Mouse (Mus musculus): ENCODE data around the gene Ctsz. TPM values are rescaled to one million over a fixed set of nuclear protein-coding genes. Genes with fewer than 3 reads are reported as not detected.

The Ctsz gene
- 155 and 162 TPM in 2 replicates for polyA plus RNA-seq (2012; ENCODE audit: insufficient read depth, insufficient read length, missing spikeins)

DNA sequence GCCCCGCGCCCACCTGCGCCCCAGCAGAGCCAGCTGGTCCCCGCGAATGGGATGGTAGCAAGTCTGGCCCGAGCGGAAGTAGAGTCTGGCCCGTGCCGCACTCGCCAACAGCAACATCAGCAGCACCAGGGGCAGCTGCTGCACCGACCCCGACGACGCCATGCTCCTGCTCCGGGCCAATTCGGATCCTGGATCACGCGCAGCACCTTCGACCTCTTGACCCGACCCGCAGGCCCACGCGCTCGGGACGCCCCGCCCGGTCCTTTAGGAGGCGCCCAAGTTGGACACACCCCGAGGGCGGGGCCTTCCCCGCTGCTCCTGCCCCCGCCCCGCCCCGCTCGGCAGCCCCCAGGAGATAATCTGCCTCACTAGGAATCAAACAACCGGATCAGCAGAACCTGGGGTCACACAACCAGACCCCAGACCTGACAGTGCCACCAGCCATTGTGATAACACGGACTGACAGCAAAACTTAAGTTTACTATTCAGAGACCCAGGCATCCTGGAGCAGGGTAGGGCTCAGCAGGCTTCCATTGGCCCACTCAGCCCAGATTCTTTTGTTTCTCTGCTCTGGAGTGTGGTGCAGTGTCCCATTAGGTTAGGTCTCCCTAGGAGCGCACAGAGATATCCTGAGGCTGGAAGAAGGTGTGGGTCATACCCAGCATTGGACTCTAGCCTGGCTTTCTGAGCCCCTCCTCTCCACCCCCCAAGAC is at the start of gene Ctsz:
Gene Ctsz, minus strand, starts transcription at position 303 of the 713 bp plus-strand sequence.
- peak within 1 kb of the TSS; percentile 70 for H3K4me3 ChIP-seq (ENCODE audit: insufficient read depth, low read depth, low read length)
- peak within 1 kb of the TSS; percentile 83 for H3K27ac ChIP-seq (replicated peaks; ENCODE audit: low read depth, low read length)
- H3K4me1 ChIP-seq (ENCODE audit: control insufficient read depth, insufficient read depth, insufficient read length, low read length), result peaks cover 19% of the 10 kb centered on the region

DNA sequence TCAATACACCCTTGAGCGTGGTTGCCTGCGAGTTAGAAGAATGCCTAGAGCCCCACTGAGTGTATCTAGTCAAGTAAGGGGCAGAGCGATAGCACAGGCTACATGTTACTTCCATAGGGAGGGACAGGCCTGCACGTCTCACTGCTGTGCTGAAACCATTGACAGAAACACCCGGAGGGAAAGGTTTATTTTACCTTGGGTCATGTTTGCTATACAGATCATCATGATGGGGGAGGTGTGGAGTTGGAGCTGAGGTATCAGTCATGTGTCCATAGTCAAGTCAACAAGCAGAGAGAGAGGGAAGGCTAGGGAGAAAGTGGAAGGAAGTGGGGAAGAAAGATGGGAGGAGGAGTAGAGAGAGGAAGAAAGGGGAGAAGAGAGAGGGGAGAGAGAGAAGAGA is 48.2 kb upstream of the Ctsz start:
- Histone ChIP-seq H3K4me1 (ENCODE audit: control insufficient read depth, insufficient read depth, insufficient read length, low read length) (no peaks in the 10 kb centered on the region), H3K4me3 (ENCODE audit: insufficient read depth, low read depth, low read length) (no peak overlapping the region), H3K27ac (replicated peaks; ENCODE audit: low read depth, low read length) (no peak overlapping the region)

DNA sequence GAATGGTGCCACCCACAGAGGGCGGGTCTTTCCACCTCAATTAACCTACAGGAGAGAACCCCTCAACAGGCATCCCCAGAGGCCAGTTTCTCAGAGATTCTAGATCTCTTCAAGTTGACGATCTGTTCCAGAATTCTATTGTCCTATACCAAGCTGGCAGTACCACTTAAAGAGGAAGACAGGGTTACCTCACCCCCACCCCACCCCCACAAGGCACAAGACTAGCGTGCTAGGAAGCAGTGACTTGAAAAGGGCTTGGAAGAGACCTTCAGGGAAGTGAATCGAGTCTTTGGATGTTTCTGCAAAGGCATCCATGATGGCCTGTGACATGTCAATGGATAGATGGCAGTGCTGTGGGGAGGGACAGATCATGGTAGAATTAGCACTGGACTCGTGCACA is 39.9 kb upstream of the Ctsz start:
- Histone ChIP-seq H3K4me1 (ENCODE audit: control insufficient read depth, insufficient read depth, insufficient read length, low read length) (no peaks in the 10 kb centered on the region), H3K4me3 (ENCODE audit: insufficient read depth, low read depth, low read length) (no peak overlapping the region), H3K27ac (replicated peaks; ENCODE audit: low read depth, low read length) (no peak overlapping the region)

DNA sequence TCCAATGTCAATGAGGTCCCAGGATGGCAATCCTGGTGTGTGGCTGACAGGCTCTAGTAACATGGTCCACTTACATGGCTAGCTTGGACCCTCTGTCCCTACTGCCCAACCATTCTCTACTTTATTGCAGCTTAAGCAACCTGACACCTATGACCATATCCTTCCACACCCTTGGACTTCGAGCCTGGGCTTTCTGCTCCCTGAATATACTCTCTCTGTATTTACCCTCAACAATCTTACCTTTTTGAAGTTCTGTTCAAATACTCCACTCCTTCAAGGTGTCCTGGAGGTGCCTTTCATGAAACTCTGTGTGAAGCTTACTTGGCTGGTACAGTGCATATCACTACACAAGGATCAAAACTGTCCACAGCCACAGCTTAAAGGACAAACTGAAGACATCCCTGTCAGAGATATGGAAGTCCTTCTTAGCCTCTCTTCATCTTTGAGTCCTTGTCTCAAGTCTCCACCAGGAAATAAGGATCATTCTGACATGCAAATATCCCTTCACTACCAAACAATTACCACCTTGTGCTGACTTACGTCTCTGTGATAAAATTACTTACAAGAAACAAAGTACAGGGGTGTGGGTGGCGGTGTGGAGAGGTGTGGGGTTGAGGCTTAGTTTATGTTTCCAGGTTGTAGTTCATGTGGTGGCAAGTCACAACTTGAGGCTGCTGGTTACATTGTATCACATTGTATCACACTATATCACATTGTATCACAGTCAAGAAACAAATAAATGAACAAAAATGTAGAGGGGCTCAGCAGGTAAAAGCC is 38.9 kb upstream of the Ctsz start:
- Histone ChIP-seq H3K4me1 (ENCODE audit: control insufficient read depth, insufficient read depth, insufficient read length, low read length) (no peaks in the 10 kb centered on the region), H3K27ac (replicated peaks; ENCODE audit: low read depth, low read length) (no peak overlapping the region), H3K4me3 (ENCODE audit: insufficient read depth, low read depth, low read length) (no peak overlapping the region)

DNA sequence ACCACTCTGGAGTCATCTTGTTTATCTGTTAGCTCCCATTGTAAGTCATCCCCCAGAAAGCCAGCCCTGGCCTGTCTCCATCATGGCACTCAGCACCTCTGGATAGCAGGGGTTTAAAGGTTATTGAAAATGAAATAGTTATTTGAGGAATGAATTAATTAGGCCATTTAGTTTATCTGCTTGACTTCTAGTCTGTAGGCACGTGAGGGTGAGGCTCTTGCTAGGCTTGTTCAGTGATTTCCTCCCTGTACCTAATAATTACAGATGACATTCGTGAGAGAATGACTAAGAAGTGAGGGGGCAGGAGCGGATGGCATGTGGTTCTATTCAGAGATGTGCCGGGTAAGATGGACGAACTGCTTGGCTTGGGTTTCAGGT is 34.7 kb upstream of the Ctsz start:
- Histone ChIP-seq H3K27ac (replicated peaks; ENCODE audit: low read depth, low read length) (no peak overlapping the region), H3K4me3 (ENCODE audit: insufficient read depth, low read depth, low read length) (peak overlapping the region; percentile 51)

DNA sequence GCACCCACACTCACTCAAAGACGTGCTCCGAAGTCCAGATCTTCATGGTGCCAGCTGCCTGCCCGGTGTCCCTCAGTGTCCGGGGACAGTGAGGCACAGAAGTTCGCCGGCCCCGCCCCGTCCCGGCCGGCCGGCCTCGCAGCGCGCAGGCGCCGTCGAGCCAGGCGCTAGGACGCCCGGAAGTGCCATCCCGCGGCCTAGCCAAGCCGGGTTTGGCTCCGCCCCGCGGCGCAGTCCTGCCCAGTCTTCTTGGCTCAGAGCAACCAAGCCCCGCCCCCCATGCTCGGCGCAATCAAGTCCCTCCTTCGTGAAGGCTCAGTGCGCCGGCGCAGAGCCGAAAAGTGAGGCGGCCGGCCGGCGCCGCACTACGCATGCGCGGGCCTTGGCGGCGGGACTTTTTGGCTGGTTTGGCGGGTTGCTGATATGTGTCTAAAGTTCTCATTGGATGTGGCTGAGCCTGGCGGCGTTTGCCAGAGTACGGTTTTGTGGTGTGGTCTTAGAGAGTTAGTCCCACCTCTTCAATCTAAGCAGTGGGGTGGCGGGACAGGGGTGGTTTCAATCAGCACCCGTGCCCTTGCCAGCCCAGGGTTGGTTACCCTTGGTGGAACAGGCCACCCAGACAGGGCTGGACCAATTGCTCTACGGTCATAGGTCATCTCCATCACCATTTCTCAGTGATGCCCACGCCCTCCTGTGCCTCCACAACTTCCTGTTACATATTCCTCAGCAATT is 34.1 kb upstream of the Ctsz start, which contains the start of gene Prelid3b:
Gene Prelid3b, minus strand, starts transcription at position 264 of the 732 bp plus-strand sequence.
- H3K4me1 ChIP-seq (ENCODE audit: control insufficient read depth, insufficient read depth, insufficient read length, low read length), result peaks cover 7% of the 10 kb centered on the region
- H3K27ac ChIP-seq (replicated peaks; ENCODE audit: low read depth, low read length), result peak within 1 kb of the TSS; percentile 93
- H3K4me3 ChIP-seq (ENCODE audit: insufficient read depth, low read depth, low read length), result peak within 1 kb of the TSS; percentile 82

More for the DNA sequence above, 34.7 kb upstream of the Ctsz start:
- H3K4me1 ChIP-seq (ENCODE audit: control insufficient read depth, insufficient read depth, insufficient read length, low read length), result peaks cover 7% of the 10 kb centered on the region

DNA sequence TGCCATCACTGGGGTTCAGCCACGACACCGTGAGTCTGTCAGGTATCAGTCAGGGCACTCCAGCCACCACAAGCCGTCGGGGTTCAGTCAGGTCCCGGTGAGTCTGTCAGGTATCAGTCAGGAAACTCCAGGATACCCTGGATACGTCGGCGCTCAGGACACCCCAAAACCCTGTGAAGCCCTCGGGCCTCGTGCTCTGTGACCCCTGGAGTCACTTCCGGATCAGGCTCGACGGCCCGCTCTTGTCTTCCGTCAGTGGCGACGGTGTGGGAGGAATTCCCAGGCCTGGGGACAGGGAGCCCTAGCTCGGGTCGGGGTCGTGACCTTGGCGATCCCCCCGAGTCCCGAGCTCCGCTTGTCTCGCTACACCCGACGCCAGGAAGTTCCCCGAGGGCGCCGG is 33.6 kb upstream of the Ctsz start:
- Histone ChIP-seq H3K4me1 (ENCODE audit: control insufficient read depth, insufficient read depth, insufficient read length, low read length) (peaks cover 7% of the 10 kb centered on the region), H3K27ac (replicated peaks; ENCODE audit: low read depth, low read length) (peak overlapping the region; percentile 93), H3K4me3 (ENCODE audit: insufficient read depth, low read depth, low read length) (peak overlapping the region; percentile 82)

DNA sequence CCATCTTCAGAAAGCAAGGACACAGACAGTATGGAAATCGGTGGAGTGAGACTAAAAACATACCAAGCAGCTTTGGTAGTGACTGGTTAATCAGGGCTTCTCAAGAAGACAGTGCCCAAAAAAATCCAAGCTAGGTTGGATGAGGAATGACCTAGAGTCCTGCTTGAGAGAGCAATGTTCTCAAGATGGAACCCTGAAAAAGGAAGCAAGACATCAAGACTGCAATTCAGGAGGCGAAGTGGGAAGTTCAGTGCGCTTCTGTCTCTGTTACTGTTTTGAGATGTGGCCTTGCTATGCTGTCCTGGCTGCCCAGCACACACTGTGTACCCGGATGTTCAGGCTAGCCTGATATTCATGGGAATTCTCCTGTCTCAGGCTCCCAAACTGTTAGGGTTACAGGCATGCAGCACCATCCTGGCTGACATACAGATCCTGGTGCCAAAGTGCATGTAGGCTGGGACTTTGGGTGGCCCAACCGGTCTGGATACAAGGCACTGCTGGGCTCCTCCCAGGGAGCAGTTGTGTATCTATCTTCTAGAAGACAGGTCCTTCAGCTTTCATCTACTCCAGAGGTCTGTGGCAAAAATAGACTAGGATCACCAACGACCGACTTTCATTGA is 32.1 kb upstream of the Ctsz start:
- peak overlapping the region; percentile 48 for H3K4me3 ChIP-seq (ENCODE audit: insufficient read depth, low read depth, low read length)
- H3K4me1 ChIP-seq (ENCODE audit: control insufficient read depth, insufficient read depth, insufficient read length, low read length), result peaks cover 7% of the 10 kb centered on the region
- peak overlapping the region; percentile 79 for H3K27ac ChIP-seq (replicated peaks; ENCODE audit: low read depth, low read length)

DNA sequence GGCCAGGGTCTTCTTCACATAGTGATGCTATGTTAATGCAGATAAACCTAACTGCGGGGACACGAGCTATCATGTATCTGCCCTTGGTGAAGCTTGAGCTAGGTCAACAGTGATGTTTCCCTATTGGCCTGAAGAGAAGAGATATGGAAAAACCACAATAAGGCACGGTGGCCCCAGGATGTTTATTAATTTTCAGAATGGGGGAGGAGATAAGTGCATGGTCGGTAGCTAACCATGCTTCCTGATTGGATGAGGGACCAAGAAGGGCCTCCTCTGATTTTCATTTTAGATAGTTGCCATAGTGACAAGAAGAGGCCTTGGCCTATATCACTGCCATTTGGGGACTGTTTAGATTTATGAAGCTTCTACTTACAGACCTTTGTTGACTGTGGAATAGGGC is 31.5 kb upstream of the Ctsz start:
- peaks cover 7% of the 10 kb centered on the region for H3K4me1 ChIP-seq (ENCODE audit: control insufficient read depth, insufficient read depth, insufficient read length, low read length)
- H3K4me3 ChIP-seq (ENCODE audit: insufficient read depth, low read depth, low read length), result no peak overlapping the region
- H3K27ac ChIP-seq (replicated peaks; ENCODE audit: low read depth, low read length), result no peak overlapping the region

DNA sequence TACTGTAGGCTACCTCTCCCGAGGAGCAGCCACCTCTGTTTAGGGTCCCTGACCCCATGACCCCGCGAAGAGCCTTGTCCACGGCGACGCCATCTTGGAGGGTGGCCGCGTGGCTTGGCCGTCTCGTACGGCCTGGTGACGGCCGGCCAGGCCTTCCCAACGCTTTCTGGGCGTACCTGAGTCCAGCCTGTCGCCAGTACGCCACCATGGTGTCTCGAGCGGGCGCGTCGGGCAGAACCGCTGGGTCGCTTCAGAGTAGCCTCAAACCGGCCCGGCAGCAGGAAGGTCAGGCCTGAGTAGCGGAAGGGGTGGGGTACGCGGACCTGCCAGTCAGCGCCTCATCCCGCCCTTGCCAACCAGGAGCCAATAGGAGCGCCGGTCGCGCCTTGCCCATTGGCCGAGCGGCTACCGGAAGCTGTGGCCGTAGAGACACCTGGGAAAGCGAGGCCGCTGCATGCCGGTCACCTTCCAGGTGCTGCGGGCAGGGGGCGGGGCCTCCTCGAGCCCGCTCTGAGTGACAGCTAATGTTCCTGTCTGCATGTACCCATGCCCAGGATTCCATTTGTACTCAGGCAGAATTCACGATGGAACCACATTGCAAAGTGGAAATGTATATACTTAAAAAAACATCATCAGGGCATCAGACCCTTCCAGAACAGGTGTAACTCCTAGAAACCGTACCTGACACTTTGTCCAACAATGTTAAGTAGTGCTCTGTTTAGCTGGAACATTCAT is 25.1 kb upstream of the Ctsz start, which contains the start of gene Atp5e:
Gene Atp5e, minus strand, starts transcription at position 317 of the 735 bp plus-strand sequence.
- Histone ChIP-seq H3K4me1 (ENCODE audit: control insufficient read depth, insufficient read depth, insufficient read length, low read length) (peaks cover under 1% of the 10 kb centered on the region; the same call in 1 of the 2 replicates), H3K4me3 (ENCODE audit: insufficient read depth, low read depth, low read length) (peak within 1 kb of the TSS; percentile 88)

DNA sequence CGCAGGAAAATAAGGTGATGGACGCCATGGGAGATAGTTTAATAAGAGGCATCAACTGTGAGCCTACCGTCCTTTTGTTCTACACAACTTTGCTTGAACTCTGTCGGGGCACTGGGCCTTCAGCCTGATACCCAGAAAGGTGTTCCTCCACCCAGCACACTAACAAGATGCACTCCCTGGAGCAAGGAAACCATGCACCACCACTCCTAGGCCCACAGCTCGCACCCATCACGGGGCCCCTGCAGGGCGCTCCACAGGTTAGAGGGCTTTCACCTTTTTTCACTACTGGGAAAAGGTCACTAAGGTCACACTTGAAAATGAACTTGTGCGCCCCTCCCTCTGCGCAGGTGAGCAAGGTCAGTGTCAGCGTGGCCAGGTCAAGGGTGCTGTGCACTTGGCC is 24.5 kb upstream of the Ctsz start:
- Histone ChIP-seq H3K4me1 (ENCODE audit: control insufficient read depth, insufficient read depth, insufficient read length, low read length) (no peaks in the 10 kb centered on the region; the same call in 1 of the 2 replicates), H3K4me3 (ENCODE audit: insufficient read depth, low read depth, low read length) (peak overlapping the region; percentile 88), H3K27ac (replicated peaks; ENCODE audit: low read depth, low read length) (peak overlapping the region; percentile 98)

More for the DNA sequence above, 25.1 kb upstream of the Ctsz start, which contains the start of gene Atp5e:
- H3K27ac ChIP-seq (replicated peaks; ENCODE audit: low read depth, low read length), result peak within 1 kb of the TSS; percentile 98

DNA sequence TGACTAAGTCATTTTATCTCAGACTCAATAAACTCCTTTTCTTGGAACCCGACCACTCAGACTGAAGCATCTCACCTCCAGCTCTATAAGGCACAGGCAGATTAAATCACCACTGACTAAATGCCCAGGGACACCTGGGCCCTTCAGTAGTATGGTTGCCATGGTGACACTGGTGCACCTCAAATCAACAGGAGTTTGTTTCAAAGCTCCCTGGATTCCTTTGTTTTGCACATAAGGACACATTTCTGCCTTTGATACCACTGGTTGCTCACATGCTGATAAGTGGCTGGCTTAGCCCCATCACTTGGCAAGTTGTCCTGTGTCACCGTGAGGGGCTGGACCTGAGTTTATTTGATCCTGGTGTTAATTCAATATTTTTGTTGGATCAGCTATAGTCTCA is 20.5 kb upstream of the Ctsz start:
- Histone ChIP-seq H3K4me1 (ENCODE audit: control insufficient read depth, insufficient read depth, insufficient read length, low read length) (no peaks in the 10 kb centered on the region), H3K27ac (replicated peaks; ENCODE audit: low read depth, low read length) (no peak overlapping the region), H3K4me3 (ENCODE audit: insufficient read depth, low read depth, low read length) (no peak overlapping the region)

DNA sequence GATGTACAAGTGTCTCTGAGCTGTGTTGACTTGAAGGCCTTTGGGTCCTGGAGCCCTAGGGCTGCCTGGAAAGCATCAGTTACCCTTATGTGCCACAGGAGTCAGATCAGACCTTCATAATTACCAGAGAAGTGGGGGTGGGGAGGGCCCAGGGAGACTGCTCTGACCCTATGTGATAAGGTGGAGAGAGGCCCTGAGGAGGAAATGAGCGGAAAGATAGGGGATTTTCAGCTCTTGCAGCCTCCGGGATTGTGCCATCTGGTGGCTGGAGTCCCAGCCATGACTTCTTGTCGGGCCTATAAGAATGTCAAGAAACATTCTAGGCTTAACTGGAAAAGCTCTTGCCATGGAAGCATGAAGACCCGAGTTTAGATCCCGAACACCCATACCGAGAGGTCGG is 14.8 kb upstream of the Ctsz start:
- Histone ChIP-seq H3K4me3 (ENCODE audit: insufficient read depth, low read depth, low read length) (no peak overlapping the region), H3K4me1 (ENCODE audit: control insufficient read depth, insufficient read depth, insufficient read length, low read length) (no peaks in the 10 kb centered on the region), H3K27ac (replicated peaks; ENCODE audit: low read depth, low read length) (no peak overlapping the region)

DNA sequence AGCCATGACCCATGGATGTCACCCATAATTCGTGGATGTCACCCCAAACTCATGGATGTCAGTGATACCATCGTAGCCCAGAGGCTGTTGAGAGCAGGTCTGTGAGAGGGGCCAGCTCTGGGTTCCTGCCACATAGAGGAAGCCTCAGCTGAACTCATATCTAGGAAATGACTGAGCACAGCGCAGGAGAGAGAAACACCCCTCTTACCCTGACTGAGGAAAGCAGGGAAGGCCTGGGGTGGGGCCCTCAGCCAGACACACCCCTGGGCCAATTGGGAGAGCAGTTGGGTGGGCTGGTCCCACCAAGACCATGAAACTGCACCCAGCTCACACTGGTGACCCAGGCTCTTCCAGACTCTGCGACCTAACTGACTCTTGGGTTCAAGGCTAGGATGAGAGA is 11.5 kb upstream of the Ctsz start, which contains the start of gene Tubb1:
Gene Tubb1, plus strand, starts transcription at position 343 of the 400 bp plus-strand sequence.
- H3K4me3 ChIP-seq (ENCODE audit: insufficient read depth, low read depth, low read length), result no peak within 1 kb of the TSS
- H3K27ac ChIP-seq (replicated peaks; ENCODE audit: low read depth, low read length), result no peak within 1 kb of the TSS
- no peaks in the 10 kb centered on the region for H3K4me1 ChIP-seq (ENCODE audit: control insufficient read depth, insufficient read depth, insufficient read length, low read length)

Data from brown adipose tissue, adult 24 weeks (tissue).